Mouse (Mus musculus) olfactory bulb, adult 2 months (tissue): ENCODE results near the gene Zfr. TPM values are rescaled to one million over a fixed set of nuclear protein-coding genes. Genes with fewer than 3 reads are reported as not detected.

Experiments
- H3K27ac ChIP-seq: fragments of 200-500 bp; 2 replicates; pipeline ENCODE4 v1.5.1; 2012; ENCODE audit warnings: low read depth, low read length; ENCODE audit not compliant: insufficient read depth
- H3K4me1 ChIP-seq: fragments of 200-500 bp; 2 replicates; pipeline ENCODE4 v1.6.1; 2012; ENCODE audit warnings: low read length; ENCODE audit not compliant: control insufficient read depth, insufficient read depth
- H3K4me3 ChIP-seq: fragments of 200-500 bp; 2 replicates; pipeline ENCODE4 v1.5.1; 2012; ENCODE audit warnings: mild to moderate bottlenecking, low read depth, low read length, moderate library complexity; ENCODE audit not compliant: insufficient read depth
- CTCF ChIP-seq: fragments of 200-500 bp; IDR thresholded peaks from 2 replicates; pipeline ENCODE4 v1.5.1; 2012; ENCODE audit warnings: low read depth, mild to moderate bottlenecking, low read length, moderate library complexity; ENCODE audit not compliant: insufficient read depth
- POLR2A ChIP-seq: fragments of 200-500 bp; IDR thresholded peaks from 2 replicates; pipeline ENCODE4 v1.6.1; 2012; ENCODE audit warnings: mild to moderate bottlenecking, low read depth, low read length, moderate library complexity; ENCODE audit not compliant: insufficient read depth
- WGBS: fragments of 180-500 bp; shearing (Covaris S2); methylation state at CpG from one replicate; pipeline ENCODE4 v1.1.7; 2018; 5-methylcytosine and 5-hydroxymethylcytosine counted together
- polyA plus RNA-seq: library from polyadenylated mRNA; stranded (reverse); fragments of >200 nt; gene quantifications from 2 replicates; pipeline ENCODE4 v1.2.4, GENCODE M21; 2012; ENCODE audit warnings: low replicate concordance; ENCODE audit not compliant: missing spikeins, insufficient read depth, insufficient read length

The Zfr gene
- polyA plus RNA-seq, 1 experiment = 546 TPM

- Histone ChIP-seq H3K27ac (no peak overlapping the region), H3K4me1 (peaks cover 25% of the 10 kb centered on the region), H3K4me3 (no peak overlapping the region)
- TF ChIP-seq CTCF = no peak
- TF ChIP-seq POLR2A = no peak
- 58% methylated on average over 5 of the region's 5 CpGs for WGBS
These were observed 100.2 kb downstream of the Zfr start for GRCm38 (mm10) chr15:12217849-12218248.

- TF ChIP-seq POLR2A (no peak), CTCF (no peak)
- no peak overlapping the region for H3K4me3 ChIP-seq
- WGBS = 94% methylated on average over 11 of the region's 11 CpGs
- H3K27ac ChIP-seq = no peak overlapping the region
- peaks cover 27% of the 10 kb centered on the region for H3K4me1 ChIP-seq
These were observed 101.2 kb downstream of the Zfr start for GRCm38 (mm10) chr15:12218583-12219382.

- Histone ChIP-seq H3K4me1 (peaks cover 18% of the 10 kb centered on the region), H3K27ac (no peak overlapping the region), H3K4me3 (no peak overlapping the region)
- no peak for TF ChIP-seq POLR2A
- no peak for TF ChIP-seq CTCF
- 97% methylated on average over 13 of the region's 13 CpGs for WGBS
These were observed 103.5 kb downstream of the Zfr start for GRCm38 (mm10) chr15:12221131-12221530.

GRCm38 (mm10) chr15:12222564-12223302 lies 105.1 kb downstream of the Zfr start:
- H3K4me3 ChIP-seq = no peak overlapping the region
- TF ChIP-seq POLR2A = no peak
- no peak for TF ChIP-seq CTCF
- H3K27ac ChIP-seq = no peak overlapping the region
- H3K4me1 ChIP-seq = peaks cover 15% of the 10 kb centered on the region
- WGBS = 47% methylated on average over 8 of the region's 8 CpGs

GRCm38 (mm10) chr15:12223393-12223792 lies 105.8 kb downstream of the Zfr start:
- Histone ChIP-seq H3K4me1 (peaks cover 15% of the 10 kb centered on the region), H3K27ac (no peak overlapping the region), H3K4me3 (no peak overlapping the region)
- WGBS = 87% methylated on average over 6 of the region's 6 CpGs
- TF ChIP-seq CTCF (no peak), POLR2A (no peak)

GRCm38 (mm10) chr15:12224239-12224638 lies 106.6 kb downstream of the Zfr start:
- 92% methylated on average over 2 of the region's 2 CpGs for WGBS
- no peak overlapping the region for H3K4me3 ChIP-seq
- H3K27ac ChIP-seq = no peak overlapping the region
- peaks cover 15% of the 10 kb centered on the region for H3K4me1 ChIP-seq
- TF ChIP-seq CTCF (no peak), POLR2A (no peak)

- Histone ChIP-seq H3K27ac (no peak overlapping the region), H3K4me3 (no peak overlapping the region), H3K4me1 (peaks cover 15% of the 10 kb centered on the region)
- no peak for TF ChIP-seq CTCF
- TF ChIP-seq POLR2A = no peak
- WGBS = 74% methylated on average over 4 of the region's 4 CpGs
These were observed 107.4 kb downstream of the Zfr start for GRCm38 (mm10) chr15:12225062-12225461.

- TF ChIP-seq POLR2A (no peak), CTCF (no peak)
- H3K27ac ChIP-seq = no peak overlapping the region
- H3K4me3 ChIP-seq = no peak overlapping the region
- WGBS = 99% methylated on average over 15 of the region's 15 CpGs
- peaks cover 14% of the 10 kb centered on the region for H3K4me1 ChIP-seq
These were observed 109.3 kb downstream of the Zfr start for GRCm38 (mm10) chr15:12226908-12227307.

- Histone ChIP-seq H3K4me3 (no peak overlapping the region), H3K27ac (no peak overlapping the region), H3K4me1 (peaks cover 16% of the 10 kb centered on the region)
- TF ChIP-seq CTCF = no peak
- TF ChIP-seq POLR2A = no peak
- 83% methylated on average over 4 of the region's 4 CpGs for WGBS
These were observed 109.7 kb downstream of the Zfr start for GRCm38 (mm10) chr15:12227355-12227754.
